Mouse (Mus musculus) spleen, adult 12 weeks (tissue): ENCODE measurements at regions not wholly inside any gene's neighbourhood (a gene's known extent, or its start where the extent isn't known, plus 50 kb on each side); places are given as distances from the start of the nearest gene placed in this dataset.

ENCODE experiments used
- DNase-seq: peaks from one replicate; pipeline ENCODE4 v3.0.0; 2022; ENCODE audit warnings: low spot score

GRCm38 (mm10) chr8:26689479-26690177 lies 287.5 kb upstream of the Zfp703 start:
- DNase-seq, result no peak

GRCm38 (mm10) chr8:26690178-26690735 lies 286.9 kb upstream of the Zfp703 start:
- DNase-seq, result no peak

GRCm38 (mm10) chr8:26697579-26698084 lies 279.5 kb upstream of the Zfp703 start:
- no peak for DNase-seq

- no peak for DNase-seq
Observed at GRCm38 (mm10) chr8:26698580-26698979, 278.5 kb upstream of the Zfp703 start.

- DNase-seq, result no peak
Observed at GRCm38 (mm10) chr8:26706048-26706767, 270.9 kb upstream of the Zfp703 start.

GRCm38 (mm10) chr8:26706768-26707156 lies 270.4 kb upstream of the Zfp703 start:
- DNase-seq, result no peak

GRCm38 (mm10) chr8:26713836-26714235 lies 263.3 kb upstream of the Zfp703 start:
- DNase-seq, result no peak

- no peak for DNase-seq
Observed at GRCm38 (mm10) chr8:26714714-26715113, 262.4 kb upstream of the Zfp703 start.

- no peak for DNase-seq
Observed at GRCm38 (mm10) chr8:26718409-26719355, 258.4 kb upstream of the Zfp703 start.

- no peak for DNase-seq
Observed at GRCm38 (mm10) chr8:26722766-26723165, 254.4 kb upstream of the Zfp703 start.

GRCm38 (mm10) chr8:26724628-26725027 lies 252.5 kb upstream of the Zfp703 start:
- no peak for DNase-seq

- no peak for DNase-seq
Observed at GRCm38 (mm10) chr8:26725521-26725920, 251.6 kb upstream of the Zfp703 start.

- no peak for DNase-seq
Observed at GRCm38 (mm10) chr8:26729351-26729750, 247.8 kb upstream of the Zfp703 start.

GRCm38 (mm10) chr8:26731111-26731510 lies 246.0 kb upstream of the Zfp703 start:
- DNase-seq, result no peak

GRCm38 (mm10) chr8:26744424-26744823 lies 232.7 kb upstream of the Zfp703 start:
- no peak for DNase-seq

- no peak for DNase-seq
Observed at GRCm38 (mm10) chr8:26746811-26747210, 230.3 kb upstream of the Zfp703 start.

GRCm38 (mm10) chr8:26747241-26747972 lies 229.7 kb upstream of the Zfp703 start:
- no peak for DNase-seq

- DNase-seq, result no peak
Observed at GRCm38 (mm10) chr8:26748161-26748971, 228.8 kb upstream of the Zfp703 start.

GRCm38 (mm10) chr8:26748972-26749291 lies 228.2 kb upstream of the Zfp703 start:
- no peak for DNase-seq

GRCm38 (mm10) chr8:26750120-26750519 lies 227.0 kb upstream of the Zfp703 start:
- DNase-seq, result no peak

- no peak for DNase-seq
Observed at GRCm38 (mm10) chr8:26751651-26752050, 225.5 kb upstream of the Zfp703 start.
